Mouse (Mus musculus): ENCODE results near the gene Gm5105.

GRCm38 (mm10) chr3:138053969-138054368 lies 13.2 kb downstream of the Gm5105 start:
- TF ChIP-seq CHD2 (IDR thresholded peaks at IDR 0.05; ENCODE audit: low read length) = no peak
- TF ChIP-seq POLR2A (IDR thresholded peaks at IDR 0.05; ENCODE audit: control insufficient read depth in 1 of 2, insufficient read depth in 1 of 2, low read depth in 1 of 2, low read length in 2 of 2, poor library complexity in 1 of 2) = no peak
- no peak for TF ChIP-seq ZMIZ1 (IDR thresholded peaks at IDR 0.05; ENCODE audit: low read depth, low read length)
- TF ChIP-seq USF2 (IDR thresholded peaks at IDR 0.05; ENCODE audit: borderline replicate concordance in 1 of 2, insufficient read depth in 1 of 2, low read depth in 1 of 2, low read length in 2 of 2) = no peak
- TF ChIP-seq CTCF (IDR thresholded peaks at IDR 0.05 in 2 of 3, conservative IDR thresholded peaks at IDR 0.05 in 1 of 3; ENCODE audit: control insufficient read depth in 1 of 3, insufficient read depth in 1 of 3, low read depth in 2 of 3, low read length in 3 of 3, poor library complexity in 1 of 3, severe bottlenecking in 1 of 3) = no peak
- TF ChIP-seq HCFC1 (IDR thresholded peaks at IDR 0.05; ENCODE audit: low read depth, low read length) = no peak
- no peak for TF ChIP-seq MYC (IDR thresholded peaks at IDR 0.05; ENCODE audit: low read depth, low read length)
- TF ChIP-seq ETS1 (IDR thresholded peaks at IDR 0.05; ENCODE audit: low read depth, low read length) = no peak
- no peak for TF ChIP-seq CHD1 (IDR thresholded peaks at IDR 0.05; ENCODE audit: low read depth, low read length)
- no peak for TF ChIP-seq RAD21 (IDR thresholded peaks at IDR 0.05; ENCODE audit: low read depth, low read length)
- no peak for TF ChIP-seq TAL1 (IDR thresholded peaks at IDR 0.05; ENCODE audit: low read length)
- TF ChIP-seq NELFE (IDR thresholded peaks at IDR 0.05; ENCODE audit: low read depth, low read length) = no peak

Measured in MEL (cell line).